Mouse (Mus musculus): ENCODE measurements around the gene Agap1. TPM values are rescaled to one million over a fixed set of nuclear protein-coding genes. Genes with fewer than 3 reads are reported as not detected.
A peak's percentile ranks its signal among the peaks of the same experiment; 100 is the strongest.

The Agap1 gene
- total RNA-seq, 2 experiments from 2014 or later = 292 to 293 TPM

DNA sequence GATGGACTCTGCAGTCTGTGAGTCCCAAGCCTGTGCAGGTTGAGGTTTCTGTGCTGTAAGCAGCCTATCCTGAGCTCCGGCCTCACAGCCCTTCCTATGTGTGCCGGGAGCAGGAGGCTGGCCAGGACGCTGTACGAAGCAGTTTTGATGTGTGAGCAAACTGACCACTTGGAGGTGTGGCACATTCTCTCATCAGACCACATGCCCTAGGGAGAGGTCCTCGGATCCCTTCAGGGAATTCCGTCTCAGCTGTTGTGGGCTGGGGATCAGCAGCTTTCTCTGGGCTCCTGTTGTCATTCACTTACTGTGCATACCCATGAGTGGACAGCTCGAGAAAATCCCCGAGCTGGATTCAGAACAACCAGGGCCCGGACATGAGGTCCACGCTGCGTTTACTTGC lies 66.8 kb downstream of the Agap1 start:
- no peak for DNase-seq (ENCODE audit: low spot score in 2 of 2)
- Histone ChIP-seq H3K27ac (no peak overlapping the region), H3K4me3 (no peak overlapping the region)
- TF ChIP-seq CTCF (conservative IDR thresholded peaks at IDR 0.05) = no peak

GRCm38 (mm10) chr1:89521935-89522535 lies 67.4 kb downstream of the Agap1 start:
- Histone ChIP-seq H3K27ac (no peak overlapping the region), H3K4me3 (no peak overlapping the region)
- DNase-seq (ENCODE audit: low spot score in 2 of 2) = no peak
- TF ChIP-seq CTCF (conservative IDR thresholded peaks at IDR 0.05) = no peak

GRCm38 (mm10) chr1:89524369-89524768 lies 69.8 kb downstream of the Agap1 start:
- peak; percentile 86 to 96 for DNase-seq (ENCODE audit: low spot score in 2 of 2)
- no peak overlapping the region for H3K4me3 ChIP-seq
- TF ChIP-seq CTCF (conservative IDR thresholded peaks at IDR 0.05) = peak; percentile 98; the same call in 1 of the 2 replicates
- no peak overlapping the region for H3K27ac ChIP-seq

- no peak overlapping the region for H3K4me3 ChIP-seq
- no peak overlapping the region for H3K27ac ChIP-seq
- DNase-seq (ENCODE audit: low spot score in 2 of 2) = no peak
- no peak for TF ChIP-seq CTCF (conservative IDR thresholded peaks at IDR 0.05)
Observed at GRCm38 (mm10) chr1:89524998-89525397, 70.4 kb downstream of the Agap1 start.

DNA sequence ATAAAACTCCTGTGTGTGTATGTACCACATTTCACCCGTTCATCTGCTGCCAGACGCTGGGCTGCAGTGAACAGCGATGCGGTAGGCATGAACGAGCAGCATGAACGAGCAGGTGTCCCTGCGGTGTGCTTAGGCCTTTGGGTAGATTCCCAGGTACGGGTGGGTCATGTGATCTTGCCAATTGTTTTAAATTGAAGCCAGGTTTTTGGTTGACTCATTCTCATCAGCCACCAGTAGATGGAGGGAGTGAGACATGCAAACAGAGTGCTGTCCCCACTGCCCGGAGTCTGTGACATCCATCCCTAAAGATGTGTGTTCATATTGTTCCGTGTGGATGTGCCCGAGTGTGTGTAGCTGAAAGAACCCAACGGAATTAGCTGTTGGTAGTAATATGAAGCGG lies 71.2 kb downstream of the Agap1 start:
- peak; percentile 60 to 63 for DNase-seq (ENCODE audit: low spot score in 2 of 2)
- Histone ChIP-seq H3K27ac (no peak overlapping the region), H3K4me3 (no peak overlapping the region)
- peak; percentile 89 for TF ChIP-seq CTCF (conservative IDR thresholded peaks at IDR 0.05)

- no peak for TF ChIP-seq CTCF (conservative IDR thresholded peaks at IDR 0.05)
- DNase-seq (ENCODE audit: low spot score in 2 of 2) = no peak
Observed at GRCm38 (mm10) chr1:89528671-89529276, 74.2 kb downstream of the Agap1 start.

DNA sequence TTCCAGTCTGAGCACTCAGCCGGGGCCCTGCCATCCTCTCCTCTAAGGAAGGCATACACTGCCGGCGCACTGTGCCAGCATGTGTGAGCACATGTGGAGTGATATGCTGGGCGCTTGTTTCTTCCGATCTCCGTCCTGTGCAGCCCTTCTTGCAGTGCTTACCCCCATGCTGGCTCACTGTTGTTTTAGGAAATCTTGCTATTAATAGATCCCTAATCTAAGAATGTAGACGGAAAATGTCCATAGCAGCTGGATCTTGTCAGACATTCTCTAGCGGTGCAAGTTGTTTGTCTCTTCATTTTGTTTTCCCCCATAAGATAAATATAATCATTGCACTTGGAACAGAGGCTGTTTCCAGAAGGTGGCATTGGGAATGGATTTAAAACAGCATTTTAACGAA lies 79.1 kb downstream of the Agap1 start:
- DNase-seq (ENCODE audit: low spot score in 2 of 2) = no peak
- no peak overlapping the region for H3K27ac ChIP-seq
- TF ChIP-seq CTCF (conservative IDR thresholded peaks at IDR 0.05) = no peak
- no peak overlapping the region for H3K4me3 ChIP-seq

More at GRCm38 (mm10) chr1:89528671-89529276, 74.2 kb downstream of the Agap1 start:
- Histone ChIP-seq H3K27ac (peak overlapping the region; percentile 18; the same call in 1 of the 2 replicates), H3K4me3 (no peak overlapping the region)

DNA sequence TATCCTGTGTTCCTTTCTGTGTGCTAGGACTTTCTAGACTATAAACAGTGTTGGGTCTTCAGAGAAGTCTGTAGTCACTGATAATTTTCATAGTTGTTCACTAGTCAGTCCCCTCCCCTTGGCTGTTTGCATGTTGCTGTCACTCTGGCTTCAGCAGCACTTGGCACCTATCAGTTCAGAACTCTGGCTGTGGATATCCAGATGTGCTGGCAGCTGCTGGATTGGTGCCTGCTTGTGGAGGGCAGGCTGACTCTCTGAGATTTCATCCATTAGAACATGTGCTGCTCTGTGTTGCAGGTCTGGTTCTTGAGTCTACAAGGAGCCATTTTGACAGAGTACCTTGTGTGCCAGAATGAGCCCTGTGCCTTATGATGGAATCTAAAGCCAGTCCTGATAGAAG lies 80.6 kb downstream of the Agap1 start:
- Histone ChIP-seq H3K27ac (no peak overlapping the region), H3K4me3 (no peak overlapping the region)
- no peak for TF ChIP-seq CTCF (conservative IDR thresholded peaks at IDR 0.05)
- DNase-seq (ENCODE audit: low spot score in 2 of 2) = no peak

- no peak for TF ChIP-seq CTCF (conservative IDR thresholded peaks at IDR 0.05)
- Histone ChIP-seq H3K27ac (no peak overlapping the region), H3K4me3 (no peak overlapping the region)
- DNase-seq (ENCODE audit: low spot score in 2 of 2) = no peak
Observed at GRCm38 (mm10) chr1:89538163-89538946, 83.7 kb downstream of the Agap1 start.

DNA sequence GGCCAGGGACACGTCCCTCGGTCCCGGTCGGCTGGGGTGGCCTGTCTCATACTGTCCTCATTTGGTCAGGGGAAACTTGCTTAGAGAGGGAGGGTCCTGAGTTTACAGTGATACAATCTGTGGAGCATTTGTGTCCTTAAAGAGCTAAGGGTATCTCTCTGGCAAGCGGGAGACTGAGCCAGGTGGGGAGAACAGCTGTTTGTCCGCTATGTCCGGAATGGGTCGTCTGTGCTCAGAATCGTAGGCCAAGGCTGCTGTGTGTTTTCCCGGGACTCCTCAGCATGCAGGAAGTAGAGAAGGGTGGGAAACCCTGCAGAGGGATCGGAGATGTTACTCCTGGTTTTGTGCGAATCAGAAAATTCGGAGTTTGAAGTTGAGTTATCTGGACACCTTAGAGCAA lies 84.5 kb downstream of the Agap1 start:
- TF ChIP-seq CTCF (conservative IDR thresholded peaks at IDR 0.05) = no peak
- Histone ChIP-seq H3K4me3 (no peak overlapping the region), H3K27ac (no peak overlapping the region)
- no peak for DNase-seq (ENCODE audit: low spot score in 2 of 2)

GRCm38 (mm10) chr1:89541151-89541550 lies 86.5 kb downstream of the Agap1 start:
- DNase-seq (ENCODE audit: low spot score in 2 of 2) = no peak
- TF ChIP-seq CTCF (conservative IDR thresholded peaks at IDR 0.05) = no peak
- Histone ChIP-seq H3K4me3 (no peak overlapping the region), H3K27ac (no peak overlapping the region)

- Histone ChIP-seq H3K4me3 (no peak overlapping the region), H3K27ac (no peak overlapping the region)
- TF ChIP-seq CTCF (conservative IDR thresholded peaks at IDR 0.05) = no peak
- DNase-seq (ENCODE audit: low spot score in 2 of 2) = no peak
Observed at GRCm38 (mm10) chr1:89542464-89542863, 87.9 kb downstream of the Agap1 start.

DNA sequence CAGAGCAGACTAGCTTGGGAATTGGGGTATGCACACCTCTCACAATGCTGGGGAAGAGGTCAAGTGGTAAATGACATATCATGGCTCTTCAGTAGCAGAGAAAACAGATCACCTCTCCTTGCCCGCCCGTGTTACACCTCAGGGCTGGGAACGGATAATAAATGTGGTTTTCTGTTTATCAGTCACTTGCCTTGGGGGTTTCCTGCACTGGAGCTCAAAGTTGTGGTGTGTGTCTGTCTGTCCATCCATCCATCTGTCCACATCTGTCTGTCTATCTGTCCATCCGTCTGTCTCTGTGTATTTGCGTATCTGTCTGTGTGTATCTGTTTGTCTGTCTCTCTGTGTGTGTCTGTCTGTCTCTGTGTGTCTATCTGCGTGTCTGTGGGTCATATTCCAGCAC lies 88.7 kb downstream of the Agap1 start:
- Histone ChIP-seq H3K27ac (no peak overlapping the region), H3K4me3 (no peak overlapping the region)
- no peak for TF ChIP-seq CTCF (conservative IDR thresholded peaks at IDR 0.05)
- DNase-seq (ENCODE audit: low spot score in 2 of 2) = no peak
